Mouse (Mus musculus) layer of hippocampus, postnatal 25 days (tissue): ENCODE results near the gene Dctpp1. TPM values are rescaled to one million over a fixed set of nuclear protein-coding genes. Genes with fewer than 3 reads are reported as not detected.

Experiments
- DNase-seq, 2 experiments: peaks; one replicate each; pipeline ENCODE4 v3.0.0; 2022; ENCODE audit warnings: mixed read lengths in 2 of 2, low spot score in 1 of 2; ENCODE audit errors: extremely low spot score in 1 of 2
- total RNA-seq, 2 experiments: library from RNA; stranded (reverse); gene quantifications; 2 replicates each; pipeline ENCODE4 v1.2.3; 2021

Dctpp1 gene
- total RNA-seq, 2 experiments from 2014 or later: 21.7 to 27.7 TPM

- no peak for DNase-seq
Observed at GRCm38 (mm10) chr7:127212432-127213250, 47.9 kb downstream of the Dctpp1 start.

GRCm38 (mm10) chr7:127211014-127211745 lies 49.3 kb downstream of the Dctpp1 start:
- no peak for DNase-seq

GRCm38 (mm10) chr7:127210266-127210665 lies 50.2 kb downstream of the Dctpp1 start:
- DNase-seq: no peak

GRCm38 (mm10) chr7:127209851-127210250 lies 50.7 kb downstream of the Dctpp1 start:
- no peak for DNase-seq

GRCm38 (mm10) chr7:127208553-127209438 lies 51.7 kb downstream of the Dctpp1 start, which contains the start of gene Mylpf:
Mylpf (plus strand) TSS chr7:127208890.
- DNase-seq: peak; percentile 82 to 84

- DNase-seq: no peak
Observed at GRCm38 (mm10) chr7:127208295-127208552, 52.3 kb downstream of the Dctpp1 start, which contains the start of gene Tbc1d10b. Tbc1d10b (minus strand) TSS chr7:127208468.

GRCm38 (mm10) chr7:127207374-127208294 lies 52.9 kb downstream of the Dctpp1 start:
- DNase-seq: no peak

Other genes starting within 250 kb of the Dctpp1 start
- gene Mvp, start 246.1 kb downstream of the Dctpp1 start, total RNA-seq: 1 to 10 TPM; 7.0 to 7.4 TPM
- gene Pagr1b, start 244.2 kb downstream of the Dctpp1 start, total RNA-seq: not detected
- gene Pagr1a, start 243.4 kb downstream of the Dctpp1 start, total RNA-seq: 10 to 100 TPM; 20.5 to 27.7 TPM
- gene Gm42742, start 239.6 kb downstream of the Dctpp1 start, total RNA-seq: 10 to 100 TPM; 51.0 to 57.8 TPM
- 100 to 1,000 TPM; 226 to 235 TPM for gene Prrt2, start 239.5 kb downstream of the Dctpp1 start, total RNA-seq
- gene Maz, start 233.7 kb downstream of the Dctpp1 start, total RNA-seq: 100 to 1,000 TPM; 272 to 282 TPM
- 1 to 10 TPM; 6.7 to 8.7 TPM for gene Kif22, start 218.2 kb downstream of the Dctpp1 start, total RNA-seq
- gene Zg16, start 173.4 kb downstream of the Dctpp1 start, total RNA-seq: not detected
- gene AI467606, start 169.3 kb downstream of the Dctpp1 start, total RNA-seq: 1 to 10 TPM; 1.2 to 1.5 TPM
- gene Qprt, start 138.5 kb downstream of the Dctpp1 start, total RNA-seq: under 1 TPM; 0.30 to 0.35 TPM
- under 1 TPM; 0.28 to 0.42 TPM for gene Spn, start 122.9 kb downstream of the Dctpp1 start, total RNA-seq
- 10 to 100 TPM; 92.1 to 95.7 TPM for gene Cd2bp2, start 64.7 kb downstream of the Dctpp1 start, total RNA-seq
- 10 to 100 TPM; 97.2 to 99.9 TPM for gene Tbc1d10b, start 52.2 kb downstream of the Dctpp1 start, total RNA-seq
- gene Mylpf, start 51.8 kb downstream of the Dctpp1 start, total RNA-seq: 1 to 10 TPM in 1 of 2 experiments, under 1 TPM in 1; 0.96 to 2.9 TPM
- 10 to 100 TPM; 18.0 to 20.6 TPM for gene Zfp553, start 27.6 kb downstream of the Dctpp1 start, total RNA-seq
- gene Sept1, start 27.6 kb downstream of the Dctpp1 start, total RNA-seq: 1 to 10 TPM; 4.0 to 4.2 TPM
- 10 to 100 TPM; 67.4 to 73.4 TPM for gene Zfp771, start 16.4 kb downstream of the Dctpp1 start, total RNA-seq
- gene Sephs2, start 13.3 kb upstream of the Dctpp1 start, total RNA-seq: 10 to 100 TPM; 43.0 to 43.8 TPM
- gene Itgal, start 35.6 kb upstream of the Dctpp1 start, total RNA-seq: under 1 TPM; 0.20 to 0.26 TPM
- gene Zfp768, start 84.9 kb upstream of the Dctpp1 start, total RNA-seq: 10 to 100 TPM; 11.5 to 11.8 TPM
- 1 to 10 TPM; 6.0 to 6.3 TPM for gene Zfp747, start 115.3 kb upstream of the Dctpp1 start, total RNA-seq
- gene 9130019O22Rik, start 126.5 kb upstream of the Dctpp1 start, total RNA-seq: 1 to 10 TPM; 3.9 to 4.0 TPM
- gene E430018J23Rik, start 132.9 kb upstream of the Dctpp1 start, total RNA-seq: 1 to 10 TPM; 7.9 to 9.0 TPM
- 1 to 10 TPM; 3.7 to 4.0 TPM for gene Zfp764, start 146.1 kb upstream of the Dctpp1 start, total RNA-seq
- gene Zfp688, start 161.4 kb upstream of the Dctpp1 start, total RNA-seq: 10 to 100 TPM; 12.4 to 14.9 TPM
- 1 to 10 TPM; 6.6 to 6.7 TPM for gene Zfp689, start 188.4 kb upstream of the Dctpp1 start, total RNA-seq
- 10 to 100 TPM; 26.4 to 33.9 TPM for gene Prr14, start 198.9 kb upstream of the Dctpp1 start, total RNA-seq
- gene Fbrs, start 218.5 kb upstream of the Dctpp1 start, total RNA-seq: 10 to 100 TPM; 50.9 to 65.3 TPM